Mouse (Mus musculus): ENCODE data around the gene 5830473C10Rik.

The 5830473C10Rik gene

GRCm38 (mm10) chr5:90645579-90645978 lies 84.7 kb downstream of the 5830473C10Rik start:
- in situ Hi-C loops (cut with MboI, MseI), result no loop called here

DNA sequence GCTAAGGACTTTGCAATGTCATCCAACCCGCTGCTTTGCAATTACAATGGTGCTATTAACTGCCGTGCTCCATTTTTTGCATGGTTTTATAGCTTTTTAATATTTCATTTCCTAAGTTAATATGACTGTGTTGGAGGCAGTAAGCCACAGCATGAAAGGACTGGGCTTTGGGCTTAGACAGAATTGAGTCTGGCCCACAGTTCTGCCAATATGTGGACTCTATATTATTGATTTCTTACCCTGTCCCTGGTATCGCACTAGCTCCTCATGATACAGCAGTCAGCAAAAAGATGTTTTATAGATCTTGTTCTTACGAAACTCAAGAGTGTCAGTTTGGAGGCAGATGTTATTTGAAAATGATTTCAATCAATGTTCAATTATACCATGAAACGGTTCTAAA lies 85.5 kb downstream of the 5830473C10Rik start:
- in situ Hi-C loops (cut with MboI, MseI), result no loop called here

Data from T-helper 17 cell (primary cell).